Mouse (Mus musculus): ENCODE measurements around the gene Daam2. TPM values are rescaled to one million over a fixed set of nuclear protein-coding genes. Genes with fewer than 3 reads are reported as not detected.

Daam2 gene
- total RNA-seq (2023): under 1 TPM in 1 of 2 experiments, not detected in 1; 0.07 TPM

GRCm38 (mm10) chr17:49563830-49564470 is at the start of gene Daam2:
Daam2 (minus strand) TSS chr17:49564343.

GRCm38 (mm10) chr17:49428239-49428688 is 135.9 kb downstream of the Daam2 start, which contains the start of gene Mocs1:
Mocs1 (plus strand) TSS chr17:49428362.

Other genes starting within 250 kb of the Daam2 start
- gene Mocs1, start 136.0 kb downstream of the Daam2 start, total RNA-seq (2023): 100 to 1,000 TPM; 121 to 127 TPM
- not detected for gene Kif6, start 50.8 kb upstream of the Daam2 start, total RNA-seq (2023)